Mouse (Mus musculus) heart, adult 2 months (tissue): ENCODE measurements around the gene Gnao1.

ENCODE experiments used
- CTCF ChIP-seq: fragments of 200-600 bp; IDR thresholded peaks from 2 replicates; pipeline ENCODE4 v1.8.1; 2022; ENCODE audit warnings: antibody characterized with exemption, mild to moderate bottlenecking, moderate library complexity
- EP300 ChIP-seq: fragments of 200-500 bp; IDR thresholded peaks from 2 replicates; pipeline ENCODE4 v1.6.1; 2011; ENCODE audit warnings: low read depth, low read length, control low read depth; ENCODE audit not compliant: insufficient read depth
- POLR2A ChIP-seq: fragments of 200-500 bp; IDR thresholded peaks from 2 replicates; pipeline ENCODE4 v1.6.1; 2011; ENCODE audit warnings: mild to moderate bottlenecking, low read depth, low read length, control low read depth; ENCODE audit not compliant: insufficient read depth

DNA sequence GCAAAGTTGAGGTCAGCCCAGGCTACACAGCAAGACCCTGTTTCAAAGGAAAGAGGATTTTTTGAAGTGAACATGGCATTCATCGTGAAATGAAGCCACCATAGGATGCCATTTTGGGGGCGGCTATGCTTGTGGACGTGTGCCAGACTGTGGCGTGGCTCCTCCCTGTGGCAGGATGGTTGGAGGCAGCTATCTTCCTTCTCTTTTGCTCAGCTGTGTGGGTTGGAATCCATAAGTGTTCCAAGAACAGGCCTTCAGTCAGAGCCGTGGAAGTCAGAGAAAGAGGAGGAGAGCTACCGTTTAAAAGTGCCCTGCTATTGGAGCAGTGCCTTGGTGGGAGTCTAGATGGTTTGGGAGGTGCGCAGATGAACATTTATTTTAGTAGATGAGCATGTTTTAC lies 74.5 kb downstream of the Gnao1 start:
- TF ChIP-seq CTCF (no peak), POLR2A (no peak), EP300 (no peak)
